Mouse (Mus musculus) kidney, adult 2 months (tissue): ENCODE measurements around the gene Gna15. TPM values are rescaled to one million over a fixed set of nuclear protein-coding genes. Genes with fewer than 3 reads are reported as not detected.

Source experiments
- DNase-seq: peaks from one replicate; pipeline ENCODE4 v3.0.0; 2021
- H3K27ac ChIP-seq: fragments of 200-500 bp; 2 replicates; pipeline ENCODE4 v1.5.1; 2012; ENCODE audit warnings: low read depth, low read length, control low read depth, inconsistent platforms; ENCODE audit not compliant: insufficient read depth
- H3K27me3 ChIP-seq: fragments of 200-500 bp; replicated peaks from 2 replicates; pipeline ENCODE4 v1.6.1; 2012; ENCODE audit warnings: mild to moderate bottlenecking, moderate library complexity, low read length, inconsistent platforms; ENCODE audit not compliant: control insufficient read depth, insufficient read depth
- H3K36me3 ChIP-seq: fragments of 200-500 bp; 2 replicates; pipeline ENCODE4 v1.6.1; 2012; ENCODE audit warnings: mild to moderate bottlenecking, moderate library complexity, low read length, inconsistent platforms; ENCODE audit not compliant: control insufficient read depth, insufficient read depth
- H3K4me1 ChIP-seq: fragments of 200-500 bp; 2 replicates; pipeline ENCODE4 v1.6.1; 2011; ENCODE audit warnings: low read length; ENCODE audit not compliant: control insufficient read depth, insufficient read depth
- H3K4me3 ChIP-seq: fragments of 200-500 bp; 2 replicates; pipeline ENCODE4 v1.5.1; 2011; ENCODE audit warnings: mild to moderate bottlenecking, low read depth, low read length, control low read depth; ENCODE audit not compliant: insufficient read depth
- CTCF ChIP-seq: fragments of 200-500 bp; conservative IDR thresholded peaks from 2 replicates; pipeline ENCODE4 v1.5.1; 2011; ENCODE audit warnings: low read depth, mild to moderate bottlenecking, control low read depth, low read length, moderate library complexity, mixed read lengths; ENCODE audit not compliant: insufficient read depth, insufficient read length
- POLR2A ChIP-seq: fragments of 200-500 bp; IDR thresholded peaks from one replicate; pipeline ENCODE4 v1.6.1; 2011; ENCODE audit warnings: low read depth, low read length, control low read depth
- WGBS: fragments of 180-500 bp; shearing (Covaris S2); methylation state at CpG from one replicate; pipeline ENCODE4 v1.1.7; 2018; 5-methylcytosine and 5-hydroxymethylcytosine counted together
- polyA plus RNA-seq: library from polyadenylated mRNA; depleted of rRNA; stranded (reverse); fragments of >200 nt; gene quantifications from 2 replicates; pipeline ENCODE4 v1.2.3, GENCODE M21; 2012

Gene Gna15
- polyA plus RNA-seq, 1 experiment: 2.1 TPM

GRCm38 (mm10) chr10:81493601-81494220 is 30.3 kb downstream of the Gna15 start:
- no peak for DNase-seq
- Histone ChIP-seq H3K4me3 (no peak overlapping the region), H3K4me1 (peaks cover 8% of the 10 kb centered on the region; the same call in 1 of the 2 replicates), H3K27me3 (no peaks in the 10 kb centered on the region), H3K36me3 (no peaks in the 10 kb centered on the region; the same call in 1 of the 2 replicates), H3K27ac (no peak overlapping the region)
- TF ChIP-seq CTCF: 0 out of 2 replicates have a peak, but pooled peaks have one; percentile 25
- no peak for TF ChIP-seq POLR2A
- WGBS: 68% methylated on average over 8 of the region's 8 CpGs

- Histone ChIP-seq H3K36me3 (no peaks in the 10 kb centered on the region; the same call in 1 of the 2 replicates), H3K4me1 (peaks cover 8% of the 10 kb centered on the region; the same call in 1 of the 2 replicates), H3K4me3 (no peak overlapping the region), H3K27me3 (no peaks in the 10 kb centered on the region), H3K27ac (no peak overlapping the region)
- TF ChIP-seq CTCF: no peak
- TF ChIP-seq POLR2A: no peak
- DNase-seq: no peak
- WGBS: 89% methylated on average over 11 of the region's 11 CpGs
Measured at GRCm38 (mm10) chr10:81492606-81493240, 31.3 kb downstream of the Gna15 start.

- Histone ChIP-seq H3K27me3 (no peaks in the 10 kb centered on the region), H3K36me3 (no peaks in the 10 kb centered on the region; the same call in 1 of the 2 replicates), H3K27ac (no peak overlapping the region), H3K4me3 (no peak overlapping the region), H3K4me1 (peaks cover 8% of the 10 kb centered on the region; the same call in 1 of the 2 replicates)
- no peak for DNase-seq
- no peak for TF ChIP-seq CTCF
- TF ChIP-seq POLR2A: no peak
- WGBS: 90% methylated on average over 9 of the region's 9 CpGs
Measured at GRCm38 (mm10) chr10:81491018-81491417, 33.0 kb downstream of the Gna15 start.

GRCm38 (mm10) chr10:81489941-81490340 is 34.1 kb downstream of the Gna15 start:
- WGBS: 77% methylated on average over 14 of the region's 14 CpGs

DNA sequence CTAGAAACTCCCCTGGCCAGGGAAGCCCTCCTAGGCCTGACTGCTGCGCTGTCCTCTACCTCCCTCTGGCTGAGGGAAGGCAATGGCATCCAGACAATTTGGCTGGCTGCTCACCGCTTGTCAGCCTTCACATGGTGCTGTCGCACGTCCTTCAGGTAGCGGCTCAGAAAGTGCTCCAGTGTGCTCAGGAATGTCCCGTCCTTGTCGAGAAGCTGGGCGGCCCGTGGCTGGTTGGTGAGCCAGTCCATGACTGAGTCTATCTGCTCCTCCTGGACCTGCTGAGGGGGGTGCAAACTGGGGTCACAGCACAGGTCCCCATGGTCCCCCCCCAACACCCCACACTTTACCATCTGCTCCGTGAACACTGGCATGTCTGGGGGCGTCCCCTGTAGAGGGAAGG is 35.9 kb downstream of the Gna15 start:
- Histone ChIP-seq H3K36me3 (no peaks in the 10 kb centered on the region; the same call in 1 of the 2 replicates), H3K27ac (no peak overlapping the region)
- WGBS: 90% methylated on average over 11 of the region's 11 CpGs

More at GRCm38 (mm10) chr10:81489941-81490340, 34.1 kb downstream of the Gna15 start:
- Histone ChIP-seq H3K36me3 (no peaks in the 10 kb centered on the region; the same call in 1 of the 2 replicates), H3K4me1 (peaks cover 4% of the 10 kb centered on the region; the same call in 1 of the 2 replicates), H3K27me3 (no peaks in the 10 kb centered on the region), H3K4me3 (no peak overlapping the region), H3K27ac (no peak overlapping the region)
- DNase-seq: no peak
- TF ChIP-seq CTCF: no peak
- TF ChIP-seq POLR2A: no peak

DNA sequence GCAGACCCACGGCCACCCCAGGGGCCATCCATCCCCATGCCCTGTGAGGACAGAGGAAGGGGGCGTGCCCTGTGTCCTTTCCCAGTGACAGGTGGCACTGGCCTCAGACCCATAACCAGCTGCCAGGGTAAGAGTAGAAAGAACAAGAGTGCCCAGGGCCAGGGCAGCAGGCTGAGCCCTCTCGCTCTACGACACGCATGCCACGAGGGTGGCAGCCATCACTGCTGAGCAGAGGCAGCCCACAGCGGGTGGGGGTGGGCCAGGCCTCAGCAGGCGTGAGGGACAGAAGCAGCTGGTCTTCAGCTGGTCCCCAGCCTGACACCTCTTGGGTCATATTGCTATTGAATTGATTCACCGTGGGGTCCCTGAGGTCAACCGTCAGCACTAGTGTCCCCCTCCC is 37.5 kb downstream of the Gna15 start:
- WGBS: 87% methylated on average over 10 of the region's 10 CpGs
- no peak overlapping the region for H3K27ac ChIP-seq
- H3K4me1 ChIP-seq: no peaks in the 10 kb centered on the region
- no peak overlapping the region for H3K4me3 ChIP-seq
- no peaks in the 10 kb centered on the region; the same call in 1 of the 2 replicates for H3K36me3 ChIP-seq
- H3K27me3 ChIP-seq: no peaks in the 10 kb centered on the region
- TF ChIP-seq POLR2A (no peak), CTCF (no peak)
- no peak for DNase-seq

More for the DNA sequence above, 35.9 kb downstream of the Gna15 start:
- Histone ChIP-seq H3K27me3 (no peaks in the 10 kb centered on the region), H3K4me3 (no peak overlapping the region), H3K4me1 (no peaks in the 10 kb centered on the region)
- TF ChIP-seq CTCF (no peak), POLR2A (no peak)
- no peak for DNase-seq

- H3K36me3 ChIP-seq: no peaks in the 10 kb centered on the region; the same call in 1 of the 2 replicates
- 72% methylated on average over 7 of the region's 7 CpGs for WGBS
- no peak for DNase-seq
- H3K27ac ChIP-seq: no peak overlapping the region
- no peak overlapping the region for H3K4me3 ChIP-seq
- H3K4me1 ChIP-seq: no peaks in the 10 kb centered on the region
- no peak for TF ChIP-seq CTCF
- TF ChIP-seq POLR2A: no peak
- H3K27me3 ChIP-seq: no peaks in the 10 kb centered on the region
Measured at GRCm38 (mm10) chr10:81485479-81486018, 38.5 kb downstream of the Gna15 start.
